8 mouse cellular contexts compared by ENCODE assay signal in the genomic region with DNA sequence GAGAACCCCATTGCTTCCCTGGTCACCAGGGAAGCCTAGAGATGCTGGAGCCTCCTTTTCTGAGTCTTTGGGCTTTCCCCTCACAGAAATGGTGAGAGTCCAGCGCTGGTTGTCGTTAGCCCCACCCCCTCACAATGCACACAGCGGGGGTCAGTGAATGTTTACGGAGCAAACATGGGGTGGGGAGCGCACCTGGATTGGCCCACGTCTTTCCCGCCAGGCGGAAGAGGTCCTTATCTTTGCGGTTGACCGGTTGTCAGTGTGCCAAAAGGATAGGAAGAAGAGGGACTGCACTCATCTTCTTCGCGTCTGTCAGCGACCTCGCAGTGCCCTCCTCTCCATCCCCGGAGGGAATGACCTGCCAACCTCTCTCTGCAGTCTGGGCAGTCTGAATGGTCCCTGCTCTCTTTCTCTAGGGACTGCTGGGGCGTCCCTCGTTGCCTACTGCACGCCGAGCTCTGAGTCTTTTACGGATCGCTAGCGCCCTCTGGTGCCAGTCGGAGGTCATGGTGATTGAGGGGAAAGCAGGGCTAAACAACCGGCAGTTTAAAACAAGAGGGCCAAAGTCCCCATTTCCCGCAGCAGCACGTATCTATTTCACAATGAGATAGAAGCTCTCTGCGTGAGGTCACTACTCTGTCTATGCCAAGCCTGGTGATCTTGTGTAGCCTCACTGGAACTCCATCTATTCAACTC. TPM values are rescaled to one million over a fixed set of nuclear protein-coding genes. Genes with fewer than 3 reads are reported as not detected.
DNase-seq lines count a peak whose midpoint lies in the region; ATAC-seq and TF ChIP-seq lines count a peak whose summit lies in the region.

No protein-coding gene starts in this region.

- H3K9me3 ChIP-seq in MEL (replicated peaks; ENCODE audit: insufficient read depth, low read length): no peaks in the 10 kb centered on the region
- no peaks in the 10 kb centered on the region for H3K9me3 ChIP-seq in lung, embryonic 16.5 days (ENCODE audit: control insufficient read depth, low read length)

- under 1% methylated on average over 27 of the region's 27 CpGs for WGBS in cerebellum, adult 2 months
- 1% methylated on average over 27 of the region's 27 CpGs for WGBS in lung, embryonic 16.5 days

- peak; percentile 40 to 55; a peak in 3 of 4 replicates for TF ChIP-seq EP300 in MEL (IDR thresholded peaks at IDR 0.05; ENCODE audit: low read depth in 1 of 2, low read length in 2 of 2)

- peak; percentile 88 for TF ChIP-seq RAD21 in MEL (IDR thresholded peaks at IDR 0.05; ENCODE audit: low read depth, low read length)

- peak; percentile 81 to 97 (median 91) for TF ChIP-seq CTCF in MEL (IDR thresholded peaks at IDR 0.05 in 2 of 3, conservative IDR thresholded peaks at IDR 0.05 in 1 of 3; ENCODE audit: control insufficient read depth in 1 of 3, insufficient read depth in 1 of 3, low read depth in 2 of 3, low read length in 3 of 3, poor library complexity in 1 of 3, severe bottlenecking in 1 of 3)
- TF ChIP-seq CTCF in cerebellum, adult 2 months (IDR thresholded peaks at IDR 0.05; ENCODE audit: borderline replicate concordance, insufficient read depth, low read depth, low read length): peak; percentile 95

- no peaks in the 10 kb centered on the region for H3K79me2 ChIP-seq in MEL (ENCODE audit: control insufficient read depth, insufficient read depth, low read length, poor library complexity)

- no peak for TF ChIP-seq POLR2A in MEL (IDR thresholded peaks at IDR 0.05; ENCODE audit: control insufficient read depth in 1 of 2, insufficient read depth in 1 of 2, low read depth in 1 of 2, low read length in 2 of 2, poor library complexity in 1 of 2)
- TF ChIP-seq POLR2A in cerebellum, adult 2 months (IDR thresholded peaks at IDR 0.05; ENCODE audit: borderline replicate concordance, insufficient read depth, low read length): no peak

- DNase-seq in MEL (ENCODE audit: low read depth, low spot score): peak; percentile 91
- DNase-seq in cerebellum, adult 2 months: peak; percentile 84 to 93
- DNase-seq in forelimb bud, embryonic 11.5 days (ENCODE audit: low read depth, low spot score): peak; percentile 90
- DNase-seq in layer of hippocampus, adult 8-10 months (ENCODE audit: low spot score in 2 of 2): peak; percentile 83 to 92
- peak; percentile 80 for DNase-seq in ovary, postnatal 10 days (ENCODE audit: low spot score)
- peak; percentile 70 to 88 for DNase-seq in thymus, postnatal 10 days (ENCODE audit: low spot score in 2 of 2)

- peak overlapping the region; percentile 40 for H3K4me2 ChIP-seq in lung, embryonic 16.5 days (ENCODE audit: low read depth, low read length)

- peak; percentile 80 to 89 for ATAC-seq in hematopoietic stem cell, adult 5-6 weeks (replicated peaks in 1 of 2; ENCODE audit: insufficient read depth in 1 of 2, low FRiP score in 2 of 2, low TSS enrichment in 1 of 2, low read depth in 1 of 2, poor library complexity in 2 of 2, severe bottlenecking in 2 of 2)
- ATAC-seq in lung, embryonic 16.5 days (ENCODE audit: low read depth): peak; percentile 64

- H3K36me3 ChIP-seq in MEL (ENCODE audit: control insufficient read depth in 1 of 2, insufficient read depth in 2 of 2, low read length in 2 of 2): peaks cover 0 to 3% of the 10 kb centered on the region in 2 experiments; a peak in 1 of 4 replicates
- no peaks in the 10 kb centered on the region for H3K36me3 ChIP-seq in lung, embryonic 16.5 days (ENCODE audit: control insufficient read depth, insufficient read depth, low read length)

- no peaks in the 10 kb centered on the region for H3K27me3 ChIP-seq in MEL (ENCODE audit: control insufficient read depth in 1 of 2, insufficient read depth in 2 of 2, low read length in 2 of 2)
- no peaks in the 10 kb centered on the region for H3K27me3 ChIP-seq in cerebellum, adult 2 months (ENCODE audit: control insufficient read depth, insufficient read depth, low read length)
- H3K27me3 ChIP-seq in lung, embryonic 16.5 days (ENCODE audit: control insufficient read depth, insufficient read depth, low read depth, low read length): peaks cover 45% of the 10 kb centered on the region

- H3K4me3 ChIP-seq in MEL (ENCODE audit: control insufficient read depth in 1 of 2, insufficient read depth in 1 of 2, low read depth in 2 of 2, low read length in 2 of 2): peak overlapping the region; percentile 37 to 47
- H3K4me3 ChIP-seq in cerebellum, adult 2 months (replicated peaks; ENCODE audit: insufficient read depth, low read depth, low read length): peak overlapping the region; percentile 74
- peak overlapping the region; percentile 19 for H3K4me3 ChIP-seq in lung, embryonic 16.5 days (ENCODE audit: low read length)

- peak overlapping the region; percentile 37 for H3K9ac ChIP-seq in MEL (ENCODE audit: control insufficient read depth, low read depth, low read length, poor library complexity, severe bottlenecking)
- 0 out of 2 replicates have a peak overlapping the region, but pooled peaks have one; percentile 37 for H3K9ac ChIP-seq in lung, embryonic 16.5 days (ENCODE audit: low read length)

- peaks cover 3 to 6% of the 10 kb centered on the region in 2 experiments for H3K4me1 ChIP-seq in MEL (ENCODE audit: control insufficient read depth in 1 of 2, insufficient read depth in 2 of 2, low read length in 2 of 2)
- no peaks in the 10 kb centered on the region; the same call in 1 of the 2 replicates for H3K4me1 ChIP-seq in cerebellum, adult 2 months (ENCODE audit: control insufficient read depth, insufficient read depth, low read length)
- H3K4me1 ChIP-seq in lung, embryonic 16.5 days (replicated peaks; ENCODE audit: control insufficient read depth, insufficient read depth, low read length): peaks cover 15% of the 10 kb centered on the region

- no peak overlapping the region for H3K27ac ChIP-seq in MEL (ENCODE audit: control insufficient read depth, low read depth, low read length)
- H3K27ac ChIP-seq in cerebellum, adult 2 months (ENCODE audit: insufficient read depth, low read length): no peak overlapping the region
- H3K27ac ChIP-seq in lung, embryonic 16.5 days (ENCODE audit: low read length): no peak overlapping the region

TF ChIP-seq in MEL, 35 proteins besides CTCF, POLR2A, EP300 and RAD21 (continues in another document):
- TF ChIP-seq MXI1 (IDR thresholded peaks at IDR 0.05; ENCODE audit: low read depth, low read length) (peak; percentile 51; the same call in 1 of the 2 replicates), NRF1 (IDR thresholded peaks at IDR 0.05; ENCODE audit: insufficient read depth, low read depth, low read length, poor library complexity, severe bottlenecking) (no peak), USF2 (IDR thresholded peaks at IDR 0.05; ENCODE audit: borderline replicate concordance in 1 of 2, insufficient read depth in 1 of 2, low read depth in 1 of 2, low read length in 2 of 2) (no peak), TCF12 (IDR thresholded peaks at IDR 0.05; ENCODE audit: low read depth, low read length) (peak; percentile 40; the same call in 1 of the 2 replicates), HCFC1 (IDR thresholded peaks at IDR 0.05; ENCODE audit: low read depth, low read length) (peak; percentile 45; the same call in 1 of the 2 replicates), ELF1 (IDR thresholded peaks at IDR 0.05; ENCODE audit: low read depth, low read length) (no peak), ZKSCAN1 (IDR thresholded peaks at IDR 0.05; ENCODE audit: low read depth, low read length) (no peak), USF1 (IDR thresholded peaks at IDR 0.05; ENCODE audit: low read depth, low read length) (no peak), SMC3 (IDR thresholded peaks at IDR 0.05; ENCODE audit: low read depth, low read length) (peak; percentile 93), GATA1 (IDR thresholded peaks at IDR 0.05; ENCODE audit: low read depth, low read length) (peak; percentile 85), E2F4 (IDR thresholded peaks at IDR 0.05; ENCODE audit: borderline replicate concordance, low read depth, low read length) (peak; percentile 97), UBTF (IDR thresholded peaks at IDR 0.05; ENCODE audit: borderline replicate concordance, insufficient read depth, low read depth, low read length) (no peak), GABPA (IDR thresholded peaks at IDR 0.05; ENCODE audit: low read depth, low read length) (no peak)

RNA-seq across cellular contexts. Expression of gene Gp1bb, which starts 4.7 kb away (rescaled TPM):
- total RNA-seq in MEL (2012; rRNA removed): 0.35 and 0.42 TPM in 2 replicates
- under 1 TPM in 1 of 2 experiments, not detected in 1; 0.14 TPM for polyA plus RNA-seq in MEL (2012; ENCODE audit: insufficient read depth in 1 of 2, insufficient read length in 2 of 2, low read depth in 1 of 2, low replicate concordance in 2 of 2, missing spikeins in 1 of 2)
- polyA plus RNA-seq in cerebellum, adult 2 months (2012; rRNA removed): 2.1 and 2.5 TPM in 2 replicates
- total RNA-seq in hematopoietic stem cell, adult 5-6 weeks (2017): 0.38 and 2.9 TPM in 2 replicates
- 1 to 10 TPM in 1 of 4 experiments, under 1 TPM in 1, not detected in 2; 0.63 to 1.4 TPM for total RNA-seq in layer of hippocampus, adult 8-10 months (2022)
- polyA plus RNA-seq in lung, embryonic 16.5 days (2015; fragmentation: Nextera tagmentation; extraction: Ambion mirVana): 2.0 and 2.2 TPM in 2 replicates

RNA-seq across cellular contexts. Expression of gene Gm49601, which starts 8.7 kb away (rescaled TPM):
- 1.5 and 1.6 TPM in 2 replicates for total RNA-seq in MEL (2012; rRNA removed)
- 1 to 10 TPM in 1 of 2 experiments, not detected in 1; 4.6 TPM for polyA plus RNA-seq in MEL (2012; ENCODE audit: insufficient read depth in 1 of 2, insufficient read length in 2 of 2, low read depth in 1 of 2, low replicate concordance in 2 of 2, missing spikeins in 1 of 2)
- 69.4 and 69.6 TPM in 2 replicates for polyA plus RNA-seq in cerebellum, adult 2 months (2012; rRNA removed)
- 2.1 TPM in 1 of 2 replicates, not detected in the other for total RNA-seq in hematopoietic stem cell, adult 5-6 weeks (2017)
- total RNA-seq in layer of hippocampus, adult 8-10 months (2022): 100 to 1,000 TPM; 169 to 200 (median 179) TPM
- 3.6 and 4.2 TPM in 2 replicates for polyA plus RNA-seq in lung, embryonic 16.5 days (2015; fragmentation: Nextera tagmentation; extraction: Ambion mirVana)

RNA-seq across cellular contexts. Expression of gene Sept5, which starts 12.2 kb away (rescaled TPM):
- 7.4 and 8.3 TPM in 2 replicates for total RNA-seq in MEL (2012; rRNA removed)
- polyA plus RNA-seq in MEL (2012; ENCODE audit: insufficient read depth in 1 of 2, insufficient read length in 2 of 2, low read depth in 1 of 2, low replicate concordance in 2 of 2, missing spikeins in 1 of 2): 10 to 100 TPM in 1 of 2 experiments, not detected in 1; 29.3 TPM
- 328 and 334 TPM in 2 replicates for polyA plus RNA-seq in cerebellum, adult 2 months (2012; rRNA removed)
- 1.8 and 7.6 TPM in 2 replicates for total RNA-seq in hematopoietic stem cell, adult 5-6 weeks (2017)
- 100 to 1,000 TPM; 499 to 528 (median 503) TPM for total RNA-seq in layer of hippocampus, adult 8-10 months (2022)
- 21.1 and 22.2 TPM in 2 replicates for polyA plus RNA-seq in lung, embryonic 16.5 days (2015; fragmentation: Nextera tagmentation; extraction: Ambion mirVana)

RNA-seq across cellular contexts. Expression of gene Tbx1, which starts 27.0 kb away (rescaled TPM):
- not detected in 2 replicates for total RNA-seq in MEL (2012; rRNA removed)
- not detected for polyA plus RNA-seq in MEL (2012; ENCODE audit: insufficient read depth in 1 of 2, insufficient read length in 2 of 2, low read depth in 1 of 2, low replicate concordance in 2 of 2, missing spikeins in 1 of 2)
- 2.4 and 3.0 TPM in 2 replicates for polyA plus RNA-seq in cerebellum, adult 2 months (2012; rRNA removed)
- not detected in 2 replicates for total RNA-seq in hematopoietic stem cell, adult 5-6 weeks (2017)
- total RNA-seq in layer of hippocampus, adult 8-10 months (2022): 1 to 10 TPM in 3 of 4 experiments, under 1 TPM in 1; 0.70 to 1.7 (median 1.3) TPM
- polyA plus RNA-seq in lung, embryonic 16.5 days (2015; fragmentation: Nextera tagmentation; extraction: Ambion mirVana): 5.5 and 6.2 TPM in 2 replicates

Comparison
In these comparisons a context has a peak if more than half of its experiments do, and no peak if none do; other contexts are left out.
1. H3K4me3 ChIP-seq: peak in every context shown above with its lines; median percentile 74 in cerebellum, adult 2 months; 42 in MEL; 19 in lung, embryonic 16.5 days.
2. RNA of gene Gm49601, which starts 8.7 kb away (total RNA-seq): 169 to 200 TPM in layer of hippocampus, adult 8-10 months; 1.5 to 1.6 TPM in MEL and 2.1 TPM in hematopoietic stem cell, adult 5-6 weeks; every median in the first group is over 10 times any median in the second.
3. RNA of gene Sept5, which starts 12.2 kb away (total RNA-seq): 499 to 528 TPM in layer of hippocampus, adult 8-10 months; 7.4 to 8.3 TPM in MEL and 1.8 to 7.6 TPM in hematopoietic stem cell, adult 5-6 weeks; every median in the first group is over 10 times any median in the second.
4. Peak in every context shown above with its lines, with median percentiles within 50 percentile points of each other: DNase-seq.